Mouse (Mus musculus) lung, postnatal 25 days (tissue): ENCODE results near the gene Olfr1564.
"Not testable (repeated sequence)": the region's sequence is repeated elsewhere in the genome, so short reads cannot be mapped to it uniquely, and the experiment has no call there.

Experiments used
- DNase-seq: peaks from one replicate; pipeline ENCODE4 v3.0.0; 2022; ENCODE audit warnings: low spot score

Gene Olfr1564

DNA sequence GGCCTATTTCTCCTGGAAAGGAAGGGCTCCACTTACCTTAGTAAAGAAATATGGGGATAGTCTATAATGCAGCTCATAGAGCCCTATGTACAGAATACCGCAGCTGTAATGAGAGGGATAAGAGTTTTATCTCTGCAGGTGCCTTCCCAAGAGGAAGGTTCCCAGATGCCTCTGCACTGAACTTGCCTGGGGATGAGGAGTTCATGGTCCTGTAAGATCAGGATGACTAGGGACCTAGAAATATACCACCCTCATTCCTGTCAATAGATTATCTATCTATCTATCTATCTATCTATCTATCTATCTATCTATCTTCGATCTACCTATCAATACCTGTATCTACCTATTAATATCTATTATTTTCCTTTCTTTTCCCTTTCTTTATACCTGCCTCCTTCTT is at the start of gene Olfr1564:
TSS of gene Olfr1564 (minus strand) at position 101 of the 400 bp plus-strand sequence.
- DNase-seq, result no peak

DNA sequence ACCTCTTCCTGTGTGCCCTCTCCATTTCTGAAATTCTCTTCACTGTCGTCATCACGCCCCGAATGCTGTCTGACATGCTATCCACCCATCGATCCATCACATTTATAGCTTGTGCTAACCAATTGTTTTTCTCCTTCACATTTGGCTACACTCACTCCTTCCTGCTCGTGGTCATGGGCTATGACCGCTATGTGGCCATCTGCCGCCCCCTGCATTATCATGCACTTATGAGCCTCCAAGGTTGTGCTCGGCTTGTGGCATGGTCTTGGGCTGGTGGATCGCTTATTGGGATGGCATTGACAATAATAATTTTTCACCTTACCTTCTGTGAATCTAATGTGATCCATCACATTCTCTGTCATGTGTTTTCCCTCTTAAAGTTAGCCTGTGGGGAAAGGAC is 47.4 kb upstream of the Olfr1564 start:
- DNase-seq, result no peak

DNA sequence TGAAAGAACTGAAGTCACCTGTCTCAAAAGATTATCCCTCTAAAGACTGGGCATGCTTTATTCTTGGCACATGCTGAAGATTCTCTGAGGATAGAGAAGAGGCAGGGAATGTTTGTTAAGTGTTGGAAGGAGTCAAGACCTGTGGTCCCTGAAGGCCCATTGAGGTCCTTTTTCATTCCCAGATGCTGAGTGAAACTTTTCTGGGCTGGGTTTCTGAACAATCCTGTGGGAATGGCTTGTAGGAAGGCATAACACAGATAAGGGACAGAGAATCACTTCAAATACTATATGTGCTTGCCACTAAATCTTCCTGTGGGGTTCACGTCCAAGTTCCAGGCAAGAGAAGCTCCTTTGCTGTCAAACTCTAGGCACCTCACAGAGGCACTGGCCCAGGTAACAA is 42.9 kb upstream of the Olfr1564 start, which contains the start of gene Olfr63:
TSS of gene Olfr63 (plus strand) at position 301 of the 400 bp plus-strand sequence.
- no peak for DNase-seq

DNA sequence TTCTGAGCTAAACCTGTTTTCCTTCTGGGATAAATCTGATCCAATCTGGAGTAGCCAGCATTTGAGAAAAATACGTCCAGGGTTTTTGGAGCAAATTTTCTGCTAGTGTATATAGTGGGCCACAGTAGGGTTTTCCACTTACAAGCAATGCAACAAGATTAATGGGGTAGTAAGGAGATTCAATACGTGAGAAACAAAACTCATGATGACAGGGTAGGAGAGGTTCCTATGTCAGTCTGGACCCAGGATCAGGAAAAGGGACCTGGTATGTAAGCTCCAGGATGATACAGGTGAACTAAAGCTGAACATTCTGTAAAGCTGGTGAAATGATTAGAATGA is 33.8 kb upstream of the Olfr1564 start:
- DNase-seq, result not testable (repeated sequence)

DNA sequence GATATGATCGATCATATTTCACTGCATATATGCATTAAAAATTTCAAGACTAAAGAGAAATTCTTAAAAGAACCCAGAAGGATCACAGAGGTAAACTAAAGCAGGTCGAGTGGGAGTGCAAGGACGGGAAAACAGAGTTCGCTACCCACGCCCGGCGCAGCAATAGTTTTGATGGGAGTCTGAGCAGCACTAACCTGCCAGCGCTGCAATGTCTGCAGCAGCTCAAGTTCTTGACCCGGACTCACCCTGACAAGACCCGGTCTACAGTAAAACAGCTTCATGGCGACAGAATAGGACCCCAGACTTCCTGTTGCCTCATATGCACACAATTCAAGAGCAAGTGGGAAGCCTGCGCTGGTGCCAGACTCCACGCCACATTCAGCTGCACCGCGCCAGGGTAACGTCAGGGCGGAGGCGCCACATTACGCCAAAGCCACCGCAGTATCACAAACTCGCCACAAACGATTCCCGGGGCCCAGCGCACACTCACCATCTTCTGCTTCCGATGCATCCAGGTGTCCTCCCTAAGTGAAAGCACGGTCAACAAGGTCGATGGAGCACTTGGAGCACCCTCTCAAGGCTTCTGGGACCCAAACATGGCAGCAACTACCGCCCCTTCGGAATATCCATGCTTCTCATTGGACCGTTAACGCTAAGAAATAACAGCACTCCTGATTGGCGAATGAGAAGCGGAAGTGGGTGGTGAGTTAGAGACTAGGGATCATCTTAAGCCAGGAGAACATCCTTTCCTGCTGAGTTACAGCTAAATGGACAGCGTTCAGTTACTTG is 33.2 kb upstream of the Olfr1564 start, which contains the start of gene Zfp955a:
TSS of gene Zfp955a (minus strand) at position 616 of the 789 bp plus-strand sequence.
- DNase-seq, result not testable (repeated sequence)

DNA sequence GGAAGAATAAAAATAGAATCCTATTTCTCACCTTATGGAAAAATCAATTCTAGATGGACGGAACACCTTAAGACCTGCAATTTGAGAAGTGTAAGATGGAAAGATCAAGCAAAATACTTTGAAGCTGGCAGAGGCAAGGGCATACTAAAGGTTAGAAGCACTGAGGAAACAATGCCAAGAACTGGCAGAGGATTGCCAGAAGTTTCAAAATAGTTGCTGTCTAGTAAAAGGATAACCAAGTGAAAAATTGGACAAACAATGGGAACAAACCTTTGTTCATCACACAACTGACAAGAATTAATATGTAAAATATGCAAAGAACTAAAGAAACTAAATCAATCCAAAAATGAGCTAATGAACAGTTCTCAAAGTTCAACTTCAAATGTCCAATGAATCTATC is 15.2 kb upstream of the Olfr1564 start:
- not testable (repeated sequence) for DNase-seq

DNA sequence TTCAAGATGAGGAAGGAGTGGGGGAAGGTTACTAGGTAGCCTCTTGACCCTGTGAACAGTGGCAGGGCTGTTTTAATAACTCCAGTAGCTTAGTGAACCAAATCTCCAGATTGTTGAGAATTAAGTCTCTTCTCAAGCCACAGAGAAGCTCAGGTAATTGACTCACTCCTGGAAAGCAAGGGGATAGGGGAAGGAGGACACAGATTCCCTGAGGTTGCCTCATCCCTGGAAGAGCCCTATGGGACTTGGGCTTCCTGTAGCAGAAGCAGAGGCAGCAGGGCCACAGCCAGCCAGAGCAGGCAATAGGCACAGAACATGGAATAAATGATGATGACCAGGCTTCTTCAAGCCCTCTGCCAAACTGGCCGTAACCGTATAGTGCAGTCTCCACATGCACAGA is 30.5 kb downstream of the Olfr1564 start, which contains the start of gene Olfr239:
TSS of gene Olfr239 (plus strand) at position 301 of the 400 bp plus-strand sequence.
- not testable (repeated sequence) for DNase-seq

DNA sequence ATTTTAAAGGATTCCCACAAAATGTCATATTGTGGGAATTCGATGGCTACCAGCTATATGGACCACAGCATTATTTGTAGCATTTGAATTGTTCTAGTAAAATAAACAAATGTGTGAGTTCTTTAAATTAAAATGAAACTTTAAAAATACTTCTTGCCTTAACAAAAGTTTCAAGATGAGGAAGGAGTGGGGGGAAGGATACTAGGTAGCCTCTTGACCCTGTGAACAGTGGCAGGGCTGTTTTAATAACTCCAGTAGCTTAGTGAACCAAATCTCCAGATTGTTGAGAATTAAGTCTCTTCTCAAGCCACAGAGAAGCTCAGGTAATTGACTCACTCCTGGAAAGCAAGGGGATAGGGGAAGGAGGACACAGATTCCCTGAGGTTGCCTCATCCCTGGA is 53.3 kb downstream of the Olfr1564 start, which contains the start of gene Olfr55:
TSS of gene Olfr55 (plus strand) at position 301 of the 400 bp plus-strand sequence.
- not testable (repeated sequence) for DNase-seq
